Mouse (Mus musculus) kidney, adult 9 months (tissue): ENCODE measurements around the gene Tiam1.

ENCODE experiments used
- DNase-seq: peaks from one replicate; pipeline ENCODE4 v3.0.0; 2022

Gene Tiam1

GRCm38 (mm10) chr16:90045611-90046010 is 98.0 kb downstream of the Tiam1 start:
- DNase-seq = no peak

GRCm38 (mm10) chr16:90044004-90044754 is 99.4 kb downstream of the Tiam1 start:
- no peak for DNase-seq

- no peak for DNase-seq
These were observed 100.7 kb downstream of the Tiam1 start for GRCm38 (mm10) chr16:90042874-90043273.

GRCm38 (mm10) chr16:90042386-90042785 is 101.2 kb downstream of the Tiam1 start:
- no peak for DNase-seq

GRCm38 (mm10) chr16:90040771-90041364 is 102.7 kb downstream of the Tiam1 start:
- DNase-seq = no peak

- DNase-seq = no peak
These were observed 107.9 kb downstream of the Tiam1 start for GRCm38 (mm10) chr16:90035595-90036110.

- DNase-seq = no peak
These were observed 113.2 kb downstream of the Tiam1 start for GRCm38 (mm10) chr16:90030355-90030754.

- DNase-seq = no peak
These were observed 115.7 kb downstream of the Tiam1 start for GRCm38 (mm10) chr16:90027886-90028285.

GRCm38 (mm10) chr16:90025526-90026172 is 117.9 kb downstream of the Tiam1 start:
- no peak for DNase-seq

GRCm38 (mm10) chr16:90023665-90024010 is 119.9 kb downstream of the Tiam1 start:
- DNase-seq = no peak

GRCm38 (mm10) chr16:90022932-90023664 is 120.5 kb downstream of the Tiam1 start:
- no peak for DNase-seq

GRCm38 (mm10) chr16:90016046-90016445 is 127.5 kb downstream of the Tiam1 start:
- peak; percentile 5 for DNase-seq

- peak; percentile 16 for DNase-seq
These were observed 129.0 kb downstream of the Tiam1 start for GRCm38 (mm10) chr16:90014596-90014995.

GRCm38 (mm10) chr16:90011521-90012181 is 131.9 kb downstream of the Tiam1 start:
- no peak for DNase-seq

GRCm38 (mm10) chr16:90008504-90008903 is 135.1 kb downstream of the Tiam1 start:
- DNase-seq = no peak

- DNase-seq = no peak
These were observed 136.1 kb downstream of the Tiam1 start for GRCm38 (mm10) chr16:90007391-90007977.

GRCm38 (mm10) chr16:90003556-90003955 is 140.0 kb downstream of the Tiam1 start:
- DNase-seq = no peak

GRCm38 (mm10) chr16:89995155-89995554 is 148.4 kb downstream of the Tiam1 start:
- DNase-seq = no peak

- no peak for DNase-seq
These were observed 149.4 kb downstream of the Tiam1 start for GRCm38 (mm10) chr16:89993991-89994825.

- DNase-seq = no peak
These were observed 150.1 kb downstream of the Tiam1 start for GRCm38 (mm10) chr16:89993506-89993905.

- no peak for DNase-seq
These were observed 151.8 kb downstream of the Tiam1 start for GRCm38 (mm10) chr16:89991701-89992152.
